Mouse (Mus musculus): ENCODE data around the gene Btnl9. TPM values are rescaled to one million over a fixed set of nuclear protein-coding genes. Genes with fewer than 3 reads are reported as not detected.
"Not testable (repeated sequence)": the region's sequence is repeated elsewhere in the genome, so short reads cannot be mapped to it uniquely, and the experiment has no call there.

Btnl9 gene
- total RNA-seq, 2 experiments from 2014 or later: not detected

GRCm38 (mm10) chr11:49176047-49176779, 10.7 kb downstream of the Btnl9 start:
- not testable (repeated sequence) for DNase-seq

- no peak for DNase-seq
These were observed 11.6 kb downstream of the Btnl9 start for GRCm38 (mm10) chr11:49175345-49175744.

- DNase-seq: no peak
These were observed 16.4 kb downstream of the Btnl9 start for GRCm38 (mm10) chr11:49170576-49170975.

- peak in 1 of 2 experiments; percentile 7 for DNase-seq
These were observed 17.9 kb downstream of the Btnl9 start for GRCm38 (mm10) chr11:49168839-49169611.

- DNase-seq: no peak
These were observed 29.8 kb downstream of the Btnl9 start for GRCm38 (mm10) chr11:49156821-49157814.

- no peak for DNase-seq
These were observed 32.9 kb downstream of the Btnl9 start, which contains the start of gene Olfr1394 for GRCm38 (mm10) chr11:49154077-49154476. Gene Olfr1394, plus strand, starts transcription at chr11:49154377.

- no peak for DNase-seq
These were observed 45.0 kb downstream of the Btnl9 start, which contains the start of gene Olfr1395 for GRCm38 (mm10) chr11:49141974-49142373. Gene Olfr1395, plus strand, starts transcription at chr11:49142274.

- DNase-seq: no peak
These were observed 62.8 kb downstream of the Btnl9 start for GRCm38 (mm10) chr11:49124169-49124568.

GRCm38 (mm10) chr11:49119635-49120034, 67.3 kb downstream of the Btnl9 start:
- DNase-seq: no peak

Other genes with a start within 250 kb of the Btnl9 start
- 1 to 10 TPM in 1 of 2 experiments, under 1 TPM in 1; 0.66 to 1.5 TPM for gene Psme2b, start 241.0 kb downstream of the Btnl9 start, total RNA-seq (2021)
- gene Olfr56, start 208.3 kb downstream of the Btnl9 start, total RNA-seq (2021): not detected
- gene 9930111J21Rik1, start 207.8 kb downstream of the Btnl9 start, total RNA-seq (2021): under 1 TPM; 0.55 to 0.76 TPM
- gene Gm12185, start 194.9 kb downstream of the Btnl9 start, total RNA-seq (2021): under 1 TPM; 0.20 to 0.38 TPM
- 1 to 10 TPM in 1 of 2 experiments, not detected in 1; 1.2 TPM for gene Tgtp1, start 193.0 kb downstream of the Btnl9 start, total RNA-seq (2021)
- 1 to 10 TPM; 1.2 to 1.7 TPM for gene 9930111J21Rik2, start 135.9 kb downstream of the Btnl9 start, total RNA-seq (2021)
- under 1 TPM in 1 of 2 experiments, not detected in 1; 0.87 TPM for gene Tgtp2, start 123.0 kb downstream of the Btnl9 start, total RNA-seq (2021)
- 1 to 10 TPM in 1 of 2 experiments, under 1 TPM in 1; 0.97 to 1.4 TPM for gene Ifi47, start 110.6 kb downstream of the Btnl9 start, total RNA-seq (2021)
- not detected for gene Olfr1396, start 72.3 kb downstream of the Btnl9 start, total RNA-seq (2021)
- gene Olfr1395, start 44.9 kb downstream of the Btnl9 start, total RNA-seq (2021): not detected
- gene Olfr1394, start 32.8 kb downstream of the Btnl9 start, total RNA-seq (2021): not detected
- 10 to 100 TPM; 45.0 to 48.7 TPM for gene Zfp62, start 16.1 kb upstream of the Btnl9 start, total RNA-seq (2021)
- 10 to 100 TPM; 52.0 to 54.4 TPM for gene Mgat1, start 57.0 kb upstream of the Btnl9 start, total RNA-seq (2021)
- gene Olfr1393, start 91.1 kb upstream of the Btnl9 start, total RNA-seq (2021): not detected
- not detected for gene Olfr1392, start 98.1 kb upstream of the Btnl9 start, total RNA-seq (2021)
- gene Olfr10, start 117.6 kb upstream of the Btnl9 start, total RNA-seq (2021): not detected
- not detected for gene Olfr1391, start 135.6 kb upstream of the Btnl9 start, total RNA-seq (2021)
- not detected for gene Olfr1390, start 148.0 kb upstream of the Btnl9 start, total RNA-seq (2021)
- not detected for gene Olfr1389, start 235.9 kb upstream of the Btnl9 start, total RNA-seq (2021)
- under 1 TPM; 0.45 to 0.46 TPM for gene Olfr1388, start 249.5 kb upstream of the Btnl9 start, total RNA-seq (2021)

Measured in layer of hippocampus, postnatal 36 days (tissue).